Mouse (Mus musculus) Patski (cell line): ENCODE measurements around the gene Mest. TPM values are rescaled to one million over a fixed set of nuclear protein-coding genes. Genes with fewer than 3 reads are reported as not detected.

Experiments used
- ATAC-seq: fragments of 100-300 bp; one replicate; pipeline ENCODE4 v1.8.0; 2021
- CTCF ChIA-PET: fragments of 350-600 bp; sonication (Branson Sonifier 250); formaldehyde crosslinking; loops from one replicate; lab custom pipeline; 2022; ENCODE audit warnings: inconsistent platforms; lab: Charles Lee
- POLR2A ChIA-PET: fragments of 350-600 bp; sonication (Branson Sonifier 250); formaldehyde crosslinking; loops from one replicate; lab custom pipeline; 2022; ENCODE audit warnings: antibody characterized with exemption, inconsistent platforms; lab: Charles Lee
- DNase-seq: peaks from one replicate; pipeline ENCODE4 v3.0.0-alpha.2; 2011; ENCODE audit warnings: low read depth, low spot score
- H3K27me3 ChIP-seq: fragments of 371-371 bp; one replicate; pipeline ENCODE4 v1.5.1; 2021
- CTCF ChIP-seq: fragments of 100-300 bp; IDR thresholded peaks from one replicate; pipeline ENCODE4 v1.5.1; 2021
- in situ Hi-C: fragments of 300-500 bp; cut with MboI; formaldehyde crosslinking; loops from 3 replicates; pipeline ENCODE4 v1.11.1; 2018; ENCODE audit warnings: low pct_unique_long_range_greater_than_20kb, mixed read lengths
- polyA plus RNA-seq: library from polyadenylated mRNA; unstranded; gene quantifications from one replicate; pipeline ENCODE4 v1.2.3, GENCODE M21; 2021

The Mest gene
- polyA plus RNA-seq, 1 experiment from 2014 or later = 0.42 TPM

- ChIA-PET CTCF (no interaction called here), POLR2A (no interaction called here)
- DNase-seq = no peak
- in situ Hi-C loops = no loop called here
- H3K27me3 ChIP-seq = no peaks in the 10 kb centered on the region
- TF ChIP-seq CTCF = no peak
- ATAC-seq = no peak
Observed at GRCm38 (mm10) chr6:30703977-30704602, 19.3 kb upstream of the Mest start.

GRCm38 (mm10) chr6:30709115-30709514 lies 14.2 kb upstream of the Mest start:
- ChIA-PET CTCF (no interaction called here), POLR2A (no interaction called here)
- TF ChIP-seq CTCF = no peak
- in situ Hi-C loops = no loop called here
- H3K27me3 ChIP-seq = no peaks in the 10 kb centered on the region
- DNase-seq = no peak
- no peak for ATAC-seq

GRCm38 (mm10) chr6:30710371-30711364 lies 12.7 kb upstream of the Mest start:
- DNase-seq (no peak), ATAC-seq (no peak)
- in situ Hi-C loops = no loop called here
- no peak for TF ChIP-seq CTCF
- ChIA-PET CTCF (no interaction called here), POLR2A (no interaction called here)
- peaks cover 7% of the 10 kb centered on the region for H3K27me3 ChIP-seq

- DNase-seq (no peak), ATAC-seq (no peak)
- no peak for TF ChIP-seq CTCF
- POLR2A ChIA-PET = no interaction called here
- peaks cover 7% of the 10 kb centered on the region for H3K27me3 ChIP-seq
- CTCF ChIA-PET = no interaction called here
- in situ Hi-C loops = no loop called here
Observed at GRCm38 (mm10) chr6:30711365-30711763, 12.0 kb upstream of the Mest start.

- ChIA-PET CTCF (no interaction called here), POLR2A (no interaction called here)
- no peak for TF ChIP-seq CTCF
- no peak for ATAC-seq
- DNase-seq = no peak
- H3K27me3 ChIP-seq = peaks cover 7% of the 10 kb centered on the region
- in situ Hi-C loops = no loop called here
Observed at GRCm38 (mm10) chr6:30712484-30712883, 10.9 kb upstream of the Mest start.

- DNase-seq (no peak), ATAC-seq (no peak)
- H3K27me3 ChIP-seq = peaks cover 7% of the 10 kb centered on the region
- TF ChIP-seq CTCF = no peak
- CTCF ChIA-PET = no interaction called here
- in situ Hi-C loops = no loop called here
- POLR2A ChIA-PET = no interaction called here
Observed at GRCm38 (mm10) chr6:30713455-30713854, 9.9 kb upstream of the Mest start.

- ChIA-PET CTCF (no interaction called here), POLR2A (no interaction called here)
- TF ChIP-seq CTCF = no peak
- peaks cover 7% of the 10 kb centered on the region for H3K27me3 ChIP-seq
- in situ Hi-C loops = no loop called here
- DNase-seq (no peak), ATAC-seq (no peak)
Observed at GRCm38 (mm10) chr6:30713896-30714295, 9.5 kb upstream of the Mest start.

GRCm38 (mm10) chr6:30714891-30715471 lies 8.4 kb upstream of the Mest start:
- TF ChIP-seq CTCF = no peak
- ChIA-PET CTCF (no interaction called here), POLR2A (interaction anchor here (0.5 kb wide), 1 partner anchor 9 kb away, joined by 3 read pairs; no protein-coding TSS in a partner anchor)
- no peak for ATAC-seq
- DNase-seq = no peak
- H3K27me3 ChIP-seq = peaks cover 7% of the 10 kb centered on the region
- in situ Hi-C loops = no loop called here

- in situ Hi-C loops = no loop called here
- H3K27me3 ChIP-seq = peaks cover 7% of the 10 kb centered on the region
- ChIA-PET CTCF (no interaction called here), POLR2A (no interaction called here)
- ATAC-seq (no peak), DNase-seq (no peak)
- no peak for TF ChIP-seq CTCF
Observed at GRCm38 (mm10) chr6:30716796-30717195, 6.6 kb upstream of the Mest start.

GRCm38 (mm10) chr6:30722385-30723164 lies 772 bp upstream of the Mest start:
- ChIA-PET POLR2A (no interaction called here), CTCF (interaction anchor here (1.1 kb wide), 1 partner anchor 17 kb away, joined by 4 read pairs; no protein-coding TSS in a partner anchor)
- in situ Hi-C loops = no loop called here
- no peak for DNase-seq
- peaks cover 2% of the 10 kb centered on the region for H3K27me3 ChIP-seq
- ATAC-seq = no peak
- no peak for TF ChIP-seq CTCF
